In the genomic region with DNA sequence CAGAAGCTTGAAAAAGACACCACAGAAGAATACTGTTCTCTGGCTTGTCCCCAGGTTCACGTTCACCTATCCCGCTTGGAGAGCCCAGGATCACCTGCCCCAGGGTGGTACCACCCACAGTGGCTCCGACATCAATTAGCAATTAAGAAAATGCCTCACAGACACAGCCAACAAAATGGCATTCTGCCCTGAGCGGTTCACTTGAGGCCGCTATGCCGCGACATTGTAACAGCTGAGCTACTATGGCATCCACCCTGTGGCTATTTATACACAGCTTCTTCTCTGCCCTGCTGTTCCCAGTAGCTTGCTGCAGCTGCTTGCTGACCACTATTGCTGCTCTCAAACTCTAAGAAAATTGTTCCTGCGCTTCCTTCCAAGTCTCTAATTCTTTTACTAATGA, we compare ENCODE assay signal across 11 mouse cellular contexts. TPM values are rescaled to one million over a fixed set of nuclear protein-coding genes. Genes with fewer than 3 reads are reported as not detected.
DNase-seq lines count a peak whose midpoint lies in the region; ATAC-seq lines count a peak whose summit lies in the region.
"Had no signal": no experiment of that assay in that cellular context is flagged by ENCODE, and none has a peak within 500 bp of the region (broad histone marks: within the 10 kb centered on the region; RNA-seq: fewer than 3 reads in every experiment).

No protein-coding gene starts in this region.

- DNase-seq in lung, adult 18-20 months: no peak
- DNase-seq in heart, postnatal 14 days: peak; percentile 24 to 60
- peak; percentile 20 for DNase-seq in lung, postnatal 36 days
- DNase-seq in urinary bladder, postnatal 25 days (ENCODE audit: low spot score): no peak

- H3K36me3 ChIP-seq in lung, embryonic 15.5 days: no peaks in the 10 kb centered on the region
- H3K36me3 ChIP-seq in embryonic facial prominence, embryonic 15.5 days: no peaks in the 10 kb centered on the region
- H3K36me3 ChIP-seq in liver, embryonic 12.5 days: no peaks in the 10 kb centered on the region

- intact Hi-C loops in heart, postnatal 14 days (cut with DNase I): loop anchor here (10.0 kb wide), 1 partner anchor 896 kb away; a partner anchor contains a TSS

- H3K27ac ChIP-seq in lung, embryonic 15.5 days: no peak overlapping the region
- no peak overlapping the region for H3K27ac ChIP-seq in embryonic facial prominence, embryonic 15.5 days (replicated peaks)
- H3K27ac ChIP-seq in liver, embryonic 12.5 days: no peak overlapping the region
- H3K27ac ChIP-seq: macrophage had no signal

- H3K4me2 ChIP-seq in lung, embryonic 15.5 days: peak overlapping the region; percentile 57; the same call in 1 of the 2 replicates
- no peak overlapping the region; the same call in 1 of the 2 replicates for H3K4me2 ChIP-seq in embryonic facial prominence, embryonic 15.5 days (replicated peaks)
- H3K4me2 ChIP-seq in liver, embryonic 12.5 days: no peak overlapping the region

- H3K27me3 ChIP-seq in lung, embryonic 15.5 days: peaks cover 53% of the 10 kb centered on the region
- H3K27me3 ChIP-seq in embryonic facial prominence, embryonic 15.5 days: peaks cover 48% of the 10 kb centered on the region
- H3K27me3 ChIP-seq in liver, embryonic 12.5 days (replicated peaks): peaks cover 65% of the 10 kb centered on the region
- H3K27me3 ChIP-seq: Patski had no signal

- no peak overlapping the region for H3K4me3 ChIP-seq in lung, embryonic 15.5 days
- H3K4me3 ChIP-seq in embryonic facial prominence, embryonic 15.5 days (replicated peaks): peak overlapping the region; percentile 29; the same call in 1 of the 2 replicates
- H3K4me3 ChIP-seq in liver, embryonic 12.5 days: no peak overlapping the region
- H3K4me3 ChIP-seq: erythroblast, embryonic 14.5 days had no signal

- H3K9ac ChIP-seq in lung, embryonic 15.5 days: no peak overlapping the region
- no peak overlapping the region for H3K9ac ChIP-seq in embryonic facial prominence, embryonic 15.5 days
- H3K9ac ChIP-seq in liver, embryonic 12.5 days: no peak overlapping the region

- peaks cover 13% of the 10 kb centered on the region for H3K4me1 ChIP-seq in lung, embryonic 15.5 days
- H3K4me1 ChIP-seq in embryonic facial prominence, embryonic 15.5 days: peaks cover 20% of the 10 kb centered on the region
- H3K4me1 ChIP-seq in liver, embryonic 12.5 days: 0 out of 2 replicates have a peak, but pooled peaks cover 5% of the 10 kb centered on the region

- H3K9me3 ChIP-seq in lung, embryonic 15.5 days: no peaks in the 10 kb centered on the region
- H3K9me3 ChIP-seq in embryonic facial prominence, embryonic 15.5 days (replicated peaks): no peaks in the 10 kb centered on the region
- H3K9me3 ChIP-seq in liver, embryonic 12.5 days (replicated peaks): no peaks in the 10 kb centered on the region

- 12% methylated on average over 8 of the region's 8 CpGs for WGBS in lung, embryonic 15.5 days
- WGBS in embryonic facial prominence, embryonic 15.5 days: 10% methylated on average over 8 of the region's 8 CpGs
- WGBS in liver, embryonic 12.5 days (ENCODE audit: insufficient replicate concordance): 14% methylated on average over 8 of the region's 8 CpGs

- no peak for ATAC-seq in lung, embryonic 15.5 days (ENCODE audit: borderline replicate concordance, extremely low read depth, low FRiP score, low TSS enrichment)
- ATAC-seq in embryonic facial prominence, embryonic 15.5 days (ENCODE audit: insufficient number of reproducible peaks, low FRiP score, low TSS enrichment, low read depth): no peak
- ATAC-seq in liver, embryonic 12.5 days: no peak
- no peak for ATAC-seq in monocyte, adult 5-6 weeks (replicated peaks; ENCODE audit: insufficient number of reproducible peaks, low FRiP score, low TSS enrichment, poor library complexity, severe bottlenecking)
- ATAC-seq: Patski had no signal

RNA-seq across cellular contexts. Expression of a gene that starts 52.5 kb away (rescaled TPM):
- polyA plus RNA-seq in lung, embryonic 15.5 days (2015; fragmentation: Nextera tagmentation; extraction: Ambion mirVana): 112 and 113 TPM in 2 replicates
- 116 and 119 TPM in 2 replicates for polyA plus RNA-seq in embryonic facial prominence, embryonic 15.5 days (2015; fragmentation: Nextera tagmentation; extraction: Ambion mirVana)
- total RNA-seq in heart, postnatal 14 days (2021): 10 to 100 TPM; 35.8 to 42.0 TPM
- 184 and 189 TPM in 2 replicates for polyA plus RNA-seq in liver, embryonic 12.5 days (2016; fragmentation: Nextera tagmentation; extraction: Ambion mirVana)
- total RNA-seq in monocyte, adult 5-6 weeks (2017): 73.1 to 84.0 TPM (median 80.0 TPM) in 3 replicates

RNA-seq across cellular contexts. Expression of a gene that starts 53.4 kb away (rescaled TPM):
- 5.3 and 5.7 TPM in 2 replicates for polyA plus RNA-seq in lung, embryonic 15.5 days (2015; fragmentation: Nextera tagmentation; extraction: Ambion mirVana)
- polyA plus RNA-seq in embryonic facial prominence, embryonic 15.5 days (2015; fragmentation: Nextera tagmentation; extraction: Ambion mirVana): 6.0 and 6.1 TPM in 2 replicates
- total RNA-seq in heart, postnatal 14 days (2021): 10 to 100 TPM; 12.2 to 13.5 TPM
- polyA plus RNA-seq in liver, embryonic 12.5 days (2016; fragmentation: Nextera tagmentation; extraction: Ambion mirVana): 2.9 and 3.0 TPM in 2 replicates
- 4.9 to 16.1 TPM (median 9.2 TPM) in 3 replicates for total RNA-seq in monocyte, adult 5-6 weeks (2017)

Comparison
In these comparisons a context has a peak if more than half of its experiments do, and no peak if none do; other contexts are left out.
1. DNase-seq: peak in heart, postnatal 14 days (2 of 2) and lung, postnatal 36 days (single experiment); none in lung, adult 18-20 months (0 of 2) and urinary bladder, postnatal 25 days (single experiment).